Mouse (Mus musculus) retina, embryonic 14.5 days (tissue): Measurements from ENCODE around the gene Zfp414.
"Not testable (repeated sequence)": the region's sequence is repeated elsewhere in the genome, so short reads cannot be mapped to it uniquely, and the experiment has no call there.

Experiments
- DNase-seq: peaks from one replicate; pipeline ENCODE4 v3.0.0-alpha.2; 2015; ENCODE audit warnings: low spot score

Gene Zfp414

DNA sequence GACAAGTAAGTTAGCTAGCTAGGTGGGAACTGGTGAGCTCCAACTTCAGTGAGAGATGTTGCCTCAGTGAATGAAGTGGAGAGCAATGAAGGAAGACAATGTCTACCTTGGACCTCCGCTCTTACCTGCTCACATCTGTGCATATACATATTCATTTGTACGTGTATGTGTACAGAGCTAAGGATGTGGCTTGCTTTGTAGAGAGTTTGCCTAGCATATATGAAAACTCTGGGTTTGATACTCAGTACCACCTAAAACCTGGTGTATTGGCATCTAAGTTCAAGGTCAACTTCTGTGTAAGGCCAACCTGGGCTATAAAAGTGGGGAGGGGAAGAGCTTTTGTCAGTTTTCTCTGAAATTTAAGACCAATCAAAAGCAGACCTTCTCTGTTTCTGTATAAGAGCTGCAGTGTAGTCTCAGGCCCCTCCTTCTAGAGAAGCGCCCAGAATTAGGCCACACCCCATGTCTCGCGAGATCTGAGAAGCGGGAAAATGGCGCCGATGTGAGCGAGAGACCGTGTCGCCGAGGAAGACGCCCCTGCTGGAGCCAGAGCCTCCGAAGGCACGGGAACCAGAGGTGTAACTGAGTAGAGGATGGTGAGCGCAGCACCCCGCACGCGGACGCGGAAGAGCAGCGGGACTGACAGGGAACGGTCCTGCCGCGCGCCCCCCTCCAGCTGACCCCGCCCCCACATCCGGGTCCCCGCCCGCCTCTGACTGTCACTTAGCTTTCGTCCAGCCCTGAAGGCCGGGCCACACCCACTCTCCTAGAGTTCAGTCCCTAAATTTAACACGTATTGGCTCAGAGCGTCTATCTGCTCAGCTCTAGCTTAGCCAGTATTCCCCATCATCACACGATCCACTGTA lies at the start of gene Zfp414:
Zfp414 (plus strand) TSS at position 470 of the 866 bp plus-strand sequence.
- DNase-seq: peak; percentile 96

- no peak for DNase-seq
Measured at GRCm38 (mm10) chr17:33584061-33584460, 44.8 kb upstream of the Zfp414 start.

DNA sequence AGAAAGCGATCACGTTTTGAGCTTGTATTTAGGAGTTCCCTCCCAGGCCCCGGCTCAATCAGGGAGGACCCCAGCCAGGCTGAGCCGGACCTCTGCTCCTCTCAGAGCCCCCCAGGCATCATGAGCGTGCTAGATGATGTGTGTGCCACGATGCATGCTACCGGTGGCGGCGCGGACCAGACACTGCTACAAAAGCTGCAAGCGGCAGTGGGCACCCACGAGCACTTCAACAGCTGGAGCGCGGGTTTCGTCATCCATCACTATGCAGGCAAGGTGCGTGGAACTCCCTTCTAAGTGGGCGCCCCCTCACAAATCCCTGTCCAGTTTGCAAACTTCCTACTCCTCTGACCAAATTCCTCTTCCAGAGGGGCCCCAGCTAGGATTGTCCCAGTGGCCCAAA lies 42.9 kb upstream of the Zfp414 start:
- DNase-seq: no peak

- DNase-seq: no peak
Measured at GRCm38 (mm10) chr17:33597271-33597670, 31.6 kb upstream of the Zfp414 start.

DNA sequence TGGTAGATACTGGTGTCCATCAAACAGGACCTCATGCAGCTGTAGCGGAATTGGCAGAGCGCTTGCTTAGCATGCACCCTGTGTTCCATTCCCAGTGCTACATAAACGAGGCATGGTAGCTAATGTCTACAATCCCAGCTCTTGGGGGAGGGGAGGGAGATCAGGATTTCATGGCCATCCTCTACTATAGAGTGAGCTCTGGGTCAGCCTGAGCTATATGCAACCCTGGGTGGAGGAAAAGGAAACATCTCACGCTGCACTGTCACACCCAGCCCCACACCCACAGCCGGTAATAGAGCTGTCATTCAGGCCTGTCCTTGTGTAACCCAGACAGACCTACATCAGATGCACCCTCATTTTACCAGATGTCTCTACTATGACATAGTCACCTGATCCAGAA lies 30.4 kb upstream of the Zfp414 start:
- DNase-seq: no peak

DNA sequence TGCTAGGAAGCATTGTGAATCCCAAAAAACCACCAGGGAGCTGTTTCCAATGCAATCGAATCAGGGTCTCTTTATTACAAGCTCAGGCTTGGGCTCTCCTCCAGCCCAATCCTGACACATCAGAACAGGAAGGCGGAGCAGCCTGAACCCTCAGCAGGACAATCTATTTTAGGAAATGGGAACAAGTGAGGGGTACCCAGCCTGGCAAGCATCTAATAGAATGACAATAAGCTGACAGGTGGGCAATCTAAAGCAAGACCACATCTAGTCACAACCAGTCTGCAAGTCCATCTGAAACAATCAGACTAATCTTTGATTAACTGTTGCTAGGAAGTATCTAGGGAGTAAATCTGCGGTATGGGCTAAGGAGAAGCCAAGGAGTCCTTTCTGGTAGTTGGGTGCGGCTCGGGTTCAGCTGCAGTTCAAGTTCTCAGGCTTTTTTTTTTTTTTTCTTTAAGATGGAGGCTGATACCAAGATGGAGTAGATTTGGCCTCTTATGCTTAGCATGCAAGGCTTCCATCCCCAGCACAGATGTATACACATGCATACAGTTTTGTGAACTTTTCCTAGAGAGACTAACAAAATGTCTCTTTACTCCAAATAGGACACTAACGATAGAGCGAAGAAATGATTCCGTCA lies 28.9 kb upstream of the Zfp414 start:
- DNase-seq: no peak

DNA sequence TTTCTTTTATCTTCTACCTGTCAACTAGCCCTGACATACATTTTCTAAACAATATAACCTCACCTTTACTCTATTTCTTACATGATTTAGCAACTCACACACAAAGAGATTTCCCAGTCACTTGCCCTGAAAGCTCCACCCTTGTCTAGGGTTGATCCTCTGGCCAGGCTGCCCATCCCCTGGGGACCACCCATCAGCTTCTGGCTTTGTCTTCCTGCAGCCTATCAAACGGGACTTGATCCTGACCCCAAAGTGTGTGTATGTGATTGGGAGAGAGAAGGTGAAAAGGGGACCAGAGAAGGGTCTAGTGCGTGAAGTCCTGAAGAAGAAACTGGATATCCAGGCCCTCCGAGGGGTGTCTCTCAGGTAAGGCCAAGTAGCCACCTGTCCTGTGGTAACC lies 28.1 kb upstream of the Zfp414 start:
- no peak for DNase-seq

DNA sequence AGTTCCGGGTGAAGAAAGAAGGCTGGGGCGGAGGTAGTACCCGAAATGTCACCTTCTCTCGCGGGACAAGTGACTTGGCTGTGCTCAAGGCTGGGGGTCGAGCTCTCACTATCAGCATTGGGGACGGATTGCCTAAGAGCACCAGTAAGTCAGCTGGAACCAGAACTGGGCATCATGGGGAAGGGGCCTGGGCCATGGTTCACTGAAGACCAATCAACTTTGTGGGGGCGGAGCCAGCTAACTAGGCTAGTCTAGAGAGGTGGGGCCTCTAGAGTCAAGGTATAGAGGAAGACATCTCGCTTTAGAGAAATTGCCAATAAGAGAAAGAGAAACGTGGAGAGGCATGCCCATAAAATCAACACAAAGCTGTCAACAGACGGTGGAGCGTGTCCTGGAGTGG lies 26.9 kb upstream of the Zfp414 start:
- DNase-seq: no peak

DNA sequence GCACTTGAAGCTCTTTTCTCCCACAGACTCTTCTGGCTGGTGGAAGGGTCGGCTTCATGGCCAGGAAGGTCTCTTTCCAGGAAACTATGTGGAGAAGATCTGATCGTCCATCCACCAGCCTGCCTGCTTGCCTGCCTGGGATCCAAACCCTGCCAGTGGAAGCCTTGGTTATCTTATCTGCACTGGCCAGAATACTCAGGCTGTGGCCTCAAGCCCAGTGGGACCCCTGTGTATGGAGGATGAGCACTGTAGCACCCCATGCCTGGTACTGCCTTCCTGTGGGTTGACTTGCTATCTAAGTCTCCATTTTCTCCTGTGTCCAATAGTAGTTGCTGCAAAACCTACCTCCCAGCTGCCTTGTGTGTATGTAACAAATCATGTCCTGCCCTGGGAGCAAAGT lies 21.6 kb upstream of the Zfp414 start:
- DNase-seq: no peak

DNA sequence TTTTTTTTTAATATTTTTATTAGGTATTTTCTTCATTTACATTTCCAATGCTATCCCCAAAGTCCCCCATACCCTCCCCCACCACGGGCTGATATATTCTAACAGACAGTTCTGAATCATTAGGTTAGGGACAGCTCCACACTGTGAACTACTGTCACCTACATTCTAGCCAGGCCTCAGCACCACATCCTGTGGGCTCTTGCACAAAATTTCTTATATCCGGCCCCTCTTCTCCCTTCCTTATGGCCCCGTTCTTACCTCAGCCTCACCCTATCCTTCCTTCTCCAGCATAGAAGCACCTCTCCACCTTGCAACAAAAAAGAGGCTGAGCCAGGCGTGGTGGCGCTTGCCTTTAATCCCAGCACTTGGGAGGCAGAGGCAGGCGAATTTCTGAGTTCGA lies 18.3 kb upstream of the Zfp414 start:
- DNase-seq: no peak

- DNase-seq: not testable (repeated sequence)
Measured at GRCm38 (mm10) chr17:33613726-33614125, 15.2 kb upstream of the Zfp414 start.

DNA sequence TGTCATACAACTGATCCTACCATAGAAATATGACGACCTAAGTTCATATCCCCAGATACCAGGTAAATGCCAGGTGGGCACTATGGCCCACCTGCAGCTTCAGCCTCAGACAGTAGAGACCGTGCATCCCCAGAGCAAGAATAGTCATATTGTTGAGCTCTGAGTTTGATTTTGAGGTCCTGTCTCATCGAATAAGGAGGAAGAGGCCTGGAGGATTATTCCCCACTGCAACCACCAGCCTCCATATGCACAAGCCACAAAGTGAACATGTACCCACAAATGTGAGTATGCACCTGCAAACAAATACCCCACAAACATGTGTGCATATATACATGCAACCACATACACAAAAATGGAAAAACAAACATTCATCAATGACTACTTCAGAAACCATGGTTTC lies 1.6 kb upstream of the Zfp414 start:
- no peak for DNase-seq

DNA sequence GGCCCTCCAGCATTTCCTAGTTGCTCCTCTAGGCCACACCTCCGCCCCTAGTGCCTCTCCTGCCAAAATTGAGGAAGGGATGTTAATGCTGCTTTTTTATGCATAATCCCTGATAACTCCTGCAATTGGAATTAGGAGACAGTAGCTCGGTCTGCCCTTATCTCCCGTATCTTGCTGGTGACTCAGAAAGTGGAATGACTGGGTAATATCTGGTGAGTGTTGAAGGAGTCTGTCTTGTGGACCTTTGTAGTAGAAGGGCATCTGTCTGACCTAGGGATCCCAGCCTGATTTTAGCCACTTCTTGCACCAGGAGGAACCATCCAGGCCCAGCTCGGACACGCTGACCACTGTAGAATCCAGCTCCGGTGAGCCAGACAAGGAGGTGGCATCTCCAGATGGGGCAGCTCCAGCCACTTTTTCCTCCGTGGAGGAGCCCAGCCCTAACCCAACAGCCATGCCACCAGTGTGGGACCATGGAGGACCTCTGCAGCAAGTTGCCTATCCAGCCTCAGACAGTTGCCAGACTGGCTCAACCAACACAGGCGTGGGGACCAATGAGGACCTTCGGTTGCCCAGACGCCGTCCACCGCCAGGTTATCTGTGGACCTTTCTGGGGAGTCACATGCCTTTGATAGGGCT lies 716 bp downstream of the Zfp414 start:
- no peak for DNase-seq

- no peak for DNase-seq
Measured at GRCm38 (mm10) chr17:33630171-33630895, 1.4 kb downstream of the Zfp414 start.

- DNase-seq: no peak
Measured at GRCm38 (mm10) chr17:33631236-33631635, 2.3 kb downstream of the Zfp414 start.

GRCm38 (mm10) chr17:33631796-33632195 lies 2.9 kb downstream of the Zfp414 start:
- no peak for DNase-seq

- no peak for DNase-seq
Measured at GRCm38 (mm10) chr17:33637038-33637437, 8.1 kb downstream of the Zfp414 start.

DNA sequence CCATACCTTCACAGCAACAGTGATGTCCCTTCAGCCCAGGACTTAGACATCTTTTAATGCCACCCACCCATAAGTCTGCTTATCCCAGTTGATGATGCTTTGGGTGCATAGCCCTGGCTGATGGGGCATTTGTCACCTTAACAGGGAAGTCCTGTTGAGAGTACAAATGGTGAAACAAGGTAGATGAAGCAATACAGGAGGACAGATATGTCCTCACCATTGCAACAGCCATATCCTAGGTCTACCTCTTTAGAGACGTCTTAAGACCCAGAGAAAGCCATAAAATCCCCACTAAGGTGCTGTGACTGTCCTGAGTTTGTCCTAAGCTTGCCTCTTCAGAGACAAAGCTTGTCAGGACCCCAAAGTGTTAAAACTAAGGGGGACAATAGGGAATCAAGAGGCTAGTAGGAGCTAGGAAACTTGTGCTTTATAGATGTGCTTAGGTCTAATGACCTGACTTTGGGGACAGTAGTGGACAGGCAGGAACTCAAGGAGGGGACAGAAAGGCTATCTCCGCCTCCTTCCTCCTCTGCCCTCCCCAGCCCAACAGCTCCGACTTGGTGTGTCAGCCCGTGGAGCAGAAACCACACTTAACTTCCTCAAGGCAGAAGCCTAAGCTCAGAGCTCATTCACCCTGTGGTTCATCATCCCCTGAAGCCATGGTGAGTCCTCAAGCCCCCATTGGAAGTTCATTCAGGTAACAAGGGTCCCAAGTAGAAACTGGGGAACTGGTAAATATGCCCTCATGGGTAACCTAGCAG lies 8.8 kb downstream of the Zfp414 start, which contains the start of gene Pram1:
Pram1 (plus strand) TSS at position 541 of the 761 bp plus-strand sequence.
- no peak for DNase-seq

GRCm38 (mm10) chr17:33639743-33640142 lies 10.9 kb downstream of the Zfp414 start:
- no peak for DNase-seq

DNA sequence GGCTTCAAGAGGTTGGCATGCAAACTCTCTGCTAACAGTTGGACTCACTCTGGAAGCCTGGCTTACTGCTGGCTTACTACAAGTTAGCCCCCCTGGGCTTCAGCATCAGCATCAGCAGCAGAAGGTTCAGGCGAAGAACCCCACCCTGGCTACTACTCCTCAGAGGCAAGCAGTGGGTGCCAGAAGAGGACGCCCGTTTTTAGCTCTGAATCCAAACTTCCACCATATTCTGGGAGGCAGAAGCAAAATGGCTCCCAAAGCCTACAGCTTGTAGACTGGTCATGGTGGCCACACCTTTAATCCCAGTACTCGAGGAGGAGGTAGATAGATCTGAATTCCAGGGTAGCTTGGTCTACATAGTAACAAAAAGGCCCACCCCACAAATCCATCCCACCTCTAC lies 15.2 kb downstream of the Zfp414 start:
- no peak for DNase-seq

DNA sequence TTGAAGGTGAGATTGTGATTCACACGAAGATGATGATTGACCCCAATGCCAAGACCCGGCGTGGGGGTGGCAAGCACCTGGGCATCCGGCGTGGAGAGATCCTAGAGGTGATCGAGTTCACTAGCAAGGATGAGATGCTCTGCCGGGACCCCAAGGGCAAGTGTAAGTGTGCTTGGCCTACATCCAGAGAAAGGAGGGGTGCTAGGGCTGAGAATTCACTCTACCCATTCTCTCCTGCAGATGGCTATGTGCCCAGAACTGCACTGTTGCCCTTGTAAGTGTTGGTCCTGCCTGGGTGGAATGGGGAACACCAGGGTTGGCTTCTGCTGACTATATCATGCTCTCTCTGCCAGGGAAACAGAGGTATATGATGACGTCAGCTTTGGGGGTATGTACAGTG lies 16.2 kb downstream of the Zfp414 start:
- DNase-seq: no peak
